Mouse (Mus musculus) stomach, postnatal 0 days (tissue): ENCODE results near the gene Tnfrsf13c.

Experiments
- CTCF ChIP-seq: IDR thresholded peaks from 2 replicates; pipeline ENCODE4 v1.5.1; 2016; ENCODE audit warnings: antibody characterized with exemption, low read depth, mild to moderate bottlenecking, moderate library complexity
- EP300 ChIP-seq: optimal IDR thresholded peaks from 2 replicates; pipeline ENCODE3; 2016; ENCODE audit warnings: antibody characterized with exemption

DNA sequence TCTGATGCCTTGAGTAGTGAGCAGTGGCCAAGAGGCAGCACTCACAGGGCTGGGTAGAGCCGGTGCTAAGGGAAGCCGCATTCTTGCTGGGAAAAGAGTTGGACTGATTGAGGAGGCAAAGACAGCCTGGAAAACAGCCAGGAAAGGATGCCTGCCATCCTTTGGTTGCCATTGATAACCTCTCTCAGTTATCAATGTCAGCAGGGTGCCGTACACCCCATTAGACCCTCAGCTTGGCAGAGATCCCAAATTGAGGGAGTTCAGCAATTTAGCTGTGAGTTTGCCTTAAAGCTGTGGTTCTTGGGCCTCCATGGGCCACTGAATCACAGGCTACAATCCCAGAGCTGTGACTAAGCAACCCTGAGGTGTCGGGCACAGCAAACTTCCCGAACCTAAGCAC lies 43.0 kb downstream of the Tnfrsf13c start:
- TF ChIP-seq CTCF (no peak), EP300 (no peak)
